Mouse (Mus musculus) liver, adult 2 months (tissue): Measurements from ENCODE around the gene Tnip2.

Experiments
- CTCF ChIP-seq: fragments of 200-500 bp; IDR thresholded peaks from 2 replicates; pipeline ENCODE4 v1.5.1; 2011; ENCODE audit warnings: low read depth, low read length, control low read depth
- POLR2A ChIP-seq: fragments of 200-500 bp; IDR thresholded peaks from 2 replicates; pipeline ENCODE4 v1.6.1; 2011; ENCODE audit warnings: low read length, control low read depth; ENCODE audit not compliant: insufficient read depth; ENCODE audit errors: extremely low read depth

GRCm38 (mm10) chr5:34468039-34468775 lies 45.6 kb downstream of the Tnip2 start:
- no peak for TF ChIP-seq CTCF
- TF ChIP-seq POLR2A = no peak
